Mouse (Mus musculus) bone marrow macrophage, adult 2 months (primary cell): ENCODE measurements around the gene Map3k11.

Source experiments
- CTCF ChIP-seq: IDR thresholded peaks from 2 replicates; pipeline ENCODE4 v1.5.1; 2012; ENCODE audit warnings: low read depth, mild to moderate bottlenecking, low read length, moderate library complexity
- POLR2A ChIP-seq: IDR thresholded peaks from 2 replicates; pipeline ENCODE4 v1.6.1; 2012; ENCODE audit warnings: mild to moderate bottlenecking, low read depth, low read length, borderline replicate concordance

DNA sequence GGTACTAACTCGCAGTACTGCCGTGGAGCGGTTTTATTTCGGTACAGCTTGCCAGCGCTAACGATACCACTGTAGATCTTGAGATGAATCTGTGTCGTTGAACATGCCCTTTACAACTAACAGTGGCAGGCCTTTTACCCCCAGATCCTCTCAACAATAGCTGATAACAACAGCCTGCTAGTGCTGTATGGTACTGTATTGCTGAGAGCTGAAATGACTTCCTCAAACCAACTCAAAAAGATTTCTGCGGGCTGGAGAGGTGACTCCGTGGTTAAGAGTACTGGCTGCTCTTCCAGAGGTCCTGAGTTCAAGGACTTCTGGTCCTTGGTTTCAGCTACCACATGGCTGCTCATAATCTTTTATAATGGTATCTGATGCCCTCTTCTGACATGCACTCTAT, 45.8 kb downstream of the Map3k11 start:
- no peak for TF ChIP-seq CTCF
- TF ChIP-seq POLR2A = no peak
